Mouse (Mus musculus): ENCODE measurements at regions not wholly inside any gene's neighbourhood (a gene's known extent, or its start where the extent isn't known, plus 50 kb on each side); places are given as distances from the start of the nearest gene placed in this dataset.

DNA sequence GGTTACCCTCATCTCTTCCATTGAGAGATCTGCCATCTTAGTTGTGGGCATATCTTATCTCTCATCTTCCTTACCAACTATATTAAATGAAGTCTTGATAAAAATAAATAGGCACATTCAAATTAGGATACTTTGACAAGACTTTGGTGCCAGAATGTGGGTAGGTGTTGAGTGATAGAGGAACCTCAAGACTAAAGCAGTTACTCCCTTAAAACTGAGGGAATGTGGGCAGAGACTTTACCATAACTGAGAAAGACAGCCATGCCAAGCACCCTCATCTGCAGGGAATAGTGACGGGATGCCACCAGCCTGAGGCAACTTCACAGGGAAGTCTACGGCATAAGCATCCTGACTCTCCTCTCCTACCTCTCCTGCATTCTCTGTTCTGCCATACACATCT, 292.3 kb downstream of the Lmx1a start:
- TF ChIP-seq CTCF (conservative IDR thresholded peaks at IDR 0.05; ENCODE audit: insufficient read depth, insufficient read length, low read depth, low read length) (no peak), POLR2A (IDR thresholded peaks at IDR 0.05; ENCODE audit: low read depth, low read length) (no peak)

Measured in kidney, adult 2 months (tissue).